Mouse (Mus musculus): ENCODE measurements around the gene Fth1.
"Not testable (repeated sequence)": the region's sequence is repeated elsewhere in the genome, so short reads cannot be mapped to it uniquely, and the experiment has no call there.

Gene Fth1

GRCm38 (mm10) chr19:9980258-9980657, at the start of gene Fth1:
TSS of gene Fth1 (plus strand) at chr19:9980598.
- DNase-seq: no peak

- not testable (repeated sequence) for DNase-seq
Observed at GRCm38 (mm10) chr19:9931167-9931607, 49.2 kb upstream of the Fth1 start.

DNA sequence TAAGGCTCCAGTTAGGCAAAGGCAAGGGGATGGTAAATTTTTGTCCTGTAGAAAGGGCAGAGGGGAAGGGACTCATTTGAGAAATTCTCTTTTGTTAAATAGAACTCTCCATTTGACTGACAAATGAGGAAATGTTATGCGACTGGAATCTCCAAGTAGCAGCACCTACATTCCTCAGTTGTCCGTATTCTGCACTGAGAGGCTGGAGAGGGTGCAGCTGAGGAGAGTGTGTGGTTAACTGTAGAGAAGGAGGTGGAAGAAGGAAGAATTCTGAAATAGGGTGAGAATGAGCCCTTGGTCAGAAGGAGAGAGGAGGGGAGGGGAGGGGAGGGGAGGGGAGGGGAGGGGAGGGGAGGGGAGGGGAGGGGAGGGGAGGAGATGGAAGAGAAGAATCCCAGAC, 46.5 kb upstream of the Fth1 start:
- no peak for DNase-seq

DNA sequence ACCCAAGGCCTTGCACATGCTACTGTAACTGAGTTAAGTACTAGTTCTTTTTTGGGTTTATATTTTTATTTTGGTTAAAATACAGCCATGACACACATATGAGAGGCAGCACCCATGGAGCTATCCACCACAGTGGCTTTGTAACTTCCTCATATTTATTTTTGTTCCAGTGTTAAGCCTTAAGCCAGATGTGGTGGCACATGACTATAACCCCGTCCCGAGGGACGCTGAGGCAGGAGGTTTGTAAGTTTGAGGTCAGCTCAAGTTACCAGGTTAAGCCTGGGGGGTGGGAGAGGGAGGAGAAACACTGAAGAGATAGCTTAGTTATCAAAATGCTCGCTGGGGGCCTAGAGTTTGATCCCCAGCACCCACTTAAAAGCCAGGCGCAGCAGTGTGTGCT, 43.8 kb upstream of the Fth1 start:
- DNase-seq: no peak

GRCm38 (mm10) chr19:9937428-9937827, 43.0 kb upstream of the Fth1 start:
- DNase-seq: no peak

DNA sequence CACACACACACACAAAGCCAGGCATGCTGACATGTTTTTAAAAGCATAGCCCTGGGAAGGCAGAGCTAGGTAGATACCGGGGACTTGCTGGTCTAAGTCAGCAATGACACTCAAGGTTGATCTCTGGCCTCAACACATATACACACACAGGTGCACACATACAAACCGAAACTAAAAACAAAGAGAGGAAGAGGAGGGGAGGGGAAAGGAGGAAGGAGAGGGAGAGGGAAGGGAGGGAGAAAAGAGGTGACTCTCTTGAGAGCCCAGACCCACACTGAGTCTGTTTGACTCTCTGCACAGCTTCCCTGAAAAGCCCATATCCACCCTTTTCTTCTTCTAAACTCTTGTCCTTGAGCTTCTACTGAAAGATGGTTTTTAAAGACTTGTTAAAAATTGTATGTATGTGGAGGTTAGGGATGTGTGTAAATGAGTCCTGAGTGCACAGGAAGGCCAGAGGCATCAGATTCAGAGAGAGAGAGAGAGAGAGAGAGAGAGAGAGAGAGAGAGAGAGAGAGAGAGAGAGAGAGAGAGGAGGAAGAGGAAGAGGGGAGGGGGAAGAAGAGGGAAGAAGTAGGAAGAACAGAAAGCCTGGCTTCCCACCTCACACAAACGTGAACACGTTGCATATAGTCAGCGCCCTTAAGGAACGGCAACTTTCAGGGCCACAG, 42.1 kb upstream of the Fth1 start:
- no peak for DNase-seq

- no peak for DNase-seq
Observed at GRCm38 (mm10) chr19:9938824-9939303, 41.5 kb upstream of the Fth1 start.

DNA sequence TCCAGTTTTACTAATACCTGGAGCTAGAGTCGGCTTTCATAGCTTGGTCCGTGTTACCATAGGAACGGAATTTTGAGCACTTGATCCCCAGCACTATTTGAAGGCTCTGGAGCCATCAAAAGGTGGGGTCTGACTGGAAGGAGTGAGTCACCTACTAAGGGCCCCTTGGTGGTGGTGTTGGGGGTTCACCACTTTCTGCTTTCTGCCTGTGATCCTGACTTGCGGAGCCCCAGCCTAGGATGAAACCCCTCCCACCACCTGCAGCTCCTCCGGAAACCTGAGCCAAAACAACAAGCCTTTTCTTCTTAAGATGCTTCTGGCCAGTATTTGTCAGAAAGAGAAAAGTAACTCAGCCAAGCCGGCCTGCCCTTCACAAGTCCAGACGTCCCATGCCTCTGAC, 40.6 kb upstream of the Fth1 start:
- DNase-seq: no peak

DNA sequence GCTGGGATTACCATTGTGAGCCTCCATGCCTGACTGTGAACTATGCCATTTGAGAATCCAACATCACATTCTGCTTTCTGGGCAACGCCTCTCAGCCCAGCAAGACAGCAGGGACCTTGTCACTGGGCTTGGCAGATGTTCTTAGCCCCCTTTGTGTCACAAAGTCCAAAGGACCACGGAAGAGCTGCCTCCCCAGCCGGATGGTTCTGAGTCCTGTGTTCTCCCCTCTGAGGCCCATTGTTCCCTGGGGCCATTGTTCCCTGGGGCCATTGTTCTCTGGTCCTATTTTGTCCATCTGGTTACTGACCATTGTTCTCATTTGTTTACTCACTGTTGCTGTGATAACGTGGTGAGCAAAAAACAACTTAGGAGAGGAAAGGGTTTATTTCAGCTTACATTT, 39.5 kb upstream of the Fth1 start:
- peak in 1 of 2 experiments; percentile 23 for DNase-seq

GRCm38 (mm10) chr19:9941809-9942208, 38.6 kb upstream of the Fth1 start:
- no peak for DNase-seq

DNA sequence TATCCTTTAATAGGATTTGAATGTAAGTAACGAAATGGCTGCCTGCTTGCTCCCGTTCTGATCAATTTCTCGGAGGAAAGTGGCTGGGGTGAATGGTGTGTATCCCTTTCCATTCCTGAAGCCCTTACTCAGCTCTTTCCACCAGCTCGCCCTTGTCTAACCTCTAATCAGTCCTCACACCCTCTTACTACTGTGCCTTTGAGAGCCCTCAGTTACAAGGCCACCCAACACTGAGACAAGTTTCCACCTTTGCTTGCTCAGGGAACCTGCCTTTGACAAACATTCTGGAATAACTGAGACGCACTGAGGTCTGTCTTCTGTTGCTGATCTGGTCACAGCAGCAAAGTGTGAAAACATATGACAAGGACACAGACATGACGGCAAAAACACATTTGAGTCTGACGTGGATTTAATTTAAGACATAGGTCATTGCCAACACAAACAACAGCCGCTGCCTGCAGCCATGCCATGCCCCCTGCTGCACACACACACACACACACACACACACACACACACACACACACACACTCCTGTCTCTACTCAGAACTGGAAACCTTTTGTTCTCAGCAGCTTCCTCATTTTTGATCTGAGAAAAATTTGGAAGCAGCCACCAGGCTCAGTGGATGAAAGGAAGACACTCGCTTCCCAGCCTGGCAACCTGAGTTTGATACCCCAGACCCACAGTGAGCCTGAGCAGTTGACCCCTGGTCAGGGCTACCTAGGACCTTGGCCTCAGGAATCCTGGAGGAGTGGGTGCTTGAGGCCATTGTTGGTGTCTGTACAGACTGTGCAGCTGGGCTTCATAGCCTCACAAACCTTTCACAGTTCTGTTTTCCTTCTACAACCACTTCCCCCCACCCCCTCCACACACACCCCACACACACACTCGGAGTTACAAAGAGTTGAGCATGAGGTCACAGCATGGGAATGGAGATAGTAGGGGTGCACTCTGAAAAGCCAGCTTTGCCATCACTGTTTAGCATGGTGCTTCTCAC, 37.6 kb upstream of the Fth1 start:
- DNase-seq: no peak

DNA sequence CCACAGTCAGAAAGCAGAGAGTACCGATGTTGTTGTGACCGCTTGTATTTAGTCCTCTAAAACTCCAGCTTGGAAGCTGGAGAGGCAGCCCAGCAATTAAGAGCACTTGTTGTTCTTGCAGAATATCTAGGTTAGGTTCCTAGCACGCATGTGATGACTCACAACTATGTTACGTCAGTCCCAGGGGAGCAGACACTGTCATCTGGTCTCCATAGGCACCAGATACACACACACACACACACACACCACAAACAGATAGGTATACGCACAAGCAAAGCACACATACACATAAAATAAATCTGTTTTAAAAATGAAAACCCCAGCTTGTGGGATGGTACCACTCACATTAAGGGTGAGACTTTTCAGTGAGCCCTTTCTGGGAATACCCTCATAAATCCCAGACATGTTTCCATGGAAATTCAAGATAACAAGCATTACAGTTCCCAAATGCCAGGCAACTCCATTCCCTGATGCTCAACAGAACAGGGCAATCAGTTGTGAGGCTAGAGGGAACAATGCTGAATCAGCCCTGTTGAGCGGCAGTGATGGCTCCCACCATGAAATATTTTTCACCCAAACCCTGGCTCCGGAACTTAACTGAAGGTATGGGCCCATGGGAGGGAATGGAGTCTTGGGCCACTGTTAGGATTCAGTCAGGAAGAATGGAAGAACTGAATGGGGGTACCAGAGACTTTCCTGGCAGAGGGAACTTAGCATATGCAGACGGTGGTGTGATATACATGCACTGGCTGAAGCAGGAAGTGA, 34.4 kb upstream of the Fth1 start:
- no peak for DNase-seq

- DNase-seq: no peak
Observed at GRCm38 (mm10) chr19:9946986-9947385, 33.4 kb upstream of the Fth1 start.

GRCm38 (mm10) chr19:9952390-9952789, 28.0 kb upstream of the Fth1 start:
- DNase-seq: no peak

- no peak for DNase-seq
Observed at GRCm38 (mm10) chr19:9952912-9953311, 27.5 kb upstream of the Fth1 start.

- peak; percentile 27 to 28 for DNase-seq
Observed at GRCm38 (mm10) chr19:9954055-9954810, 26.2 kb upstream of the Fth1 start.

GRCm38 (mm10) chr19:9954811-9955202, 25.6 kb upstream of the Fth1 start:
- no peak for DNase-seq

- no peak for DNase-seq
Observed at GRCm38 (mm10) chr19:9955438-9955837, 25.0 kb upstream of the Fth1 start.

- DNase-seq: no peak
Observed at GRCm38 (mm10) chr19:9956624-9957388, 23.6 kb upstream of the Fth1 start.

- no peak for DNase-seq
Observed at GRCm38 (mm10) chr19:9957965-9958364, 22.4 kb upstream of the Fth1 start.

DNA sequence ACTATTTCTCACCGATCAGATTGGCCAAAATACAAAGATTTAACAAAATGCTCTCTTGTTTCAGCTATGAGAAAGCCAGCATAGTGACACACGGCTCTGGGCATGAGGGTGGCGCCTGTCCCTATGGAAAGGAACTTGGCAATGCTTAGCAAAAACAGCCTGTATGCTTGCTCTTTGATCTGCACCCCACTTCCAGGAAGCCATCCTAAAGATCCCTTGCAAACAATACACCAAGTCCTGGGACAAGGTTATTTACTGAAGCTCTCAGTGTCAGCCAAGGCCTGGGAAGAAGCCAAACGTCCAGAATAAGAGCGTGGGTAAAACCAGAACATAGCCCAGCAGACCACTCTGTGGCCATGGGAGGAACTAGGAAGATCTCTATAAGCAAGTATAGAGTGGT, 19.6 kb upstream of the Fth1 start:
- no peak for DNase-seq
